Mouse (Mus musculus): Measurements from ENCODE around the gene Eid3.

DNA sequence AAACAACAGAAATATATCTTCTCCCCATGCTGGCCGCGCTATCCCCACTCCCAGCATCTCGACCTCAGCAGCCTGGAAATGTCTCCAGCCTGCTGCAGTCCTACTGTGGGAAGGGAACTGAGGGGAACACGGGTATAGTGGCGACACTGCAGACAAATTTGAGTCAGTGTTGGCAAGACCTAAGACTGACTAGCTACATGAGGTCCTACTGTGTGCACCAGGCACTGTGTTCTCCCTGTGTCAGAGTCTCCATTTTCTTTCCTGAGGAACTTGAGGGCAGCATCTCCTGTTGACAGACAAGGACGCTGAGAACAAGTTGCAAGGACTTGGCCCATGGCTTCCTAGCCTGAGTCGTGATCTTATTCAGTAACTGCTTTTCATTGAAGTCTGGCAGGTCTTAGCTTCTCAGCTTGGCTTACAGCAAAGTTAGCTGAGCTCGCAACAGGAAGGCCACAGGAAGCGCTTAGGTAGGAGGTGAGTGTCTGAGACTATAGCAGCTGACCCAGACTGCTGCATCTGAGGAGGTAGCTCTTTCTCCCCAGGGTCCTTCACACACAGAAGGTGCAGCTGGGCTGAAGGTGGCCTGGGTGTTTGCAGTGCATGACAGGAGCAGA is 26.1 kb downstream of the Eid3 start:
- no peak for TF ChIP-seq CTCF (IDR thresholded peaks at IDR 0.05; ENCODE audit: extremely low read depth, insufficient read depth, insufficient read length, insufficient replicate concordance)
- no peak for TF ChIP-seq POLR2A (IDR thresholded peaks at IDR 0.05; ENCODE audit: low read depth, low read length)
